Mouse (Mus musculus): ENCODE results near the gene Itm2b. TPM values are rescaled to one million over a fixed set of nuclear protein-coding genes. Genes with fewer than 3 reads are reported as not detected.

Itm2b gene
- polyA plus RNA-seq, 1 experiment, result 137 TPM

DNA sequence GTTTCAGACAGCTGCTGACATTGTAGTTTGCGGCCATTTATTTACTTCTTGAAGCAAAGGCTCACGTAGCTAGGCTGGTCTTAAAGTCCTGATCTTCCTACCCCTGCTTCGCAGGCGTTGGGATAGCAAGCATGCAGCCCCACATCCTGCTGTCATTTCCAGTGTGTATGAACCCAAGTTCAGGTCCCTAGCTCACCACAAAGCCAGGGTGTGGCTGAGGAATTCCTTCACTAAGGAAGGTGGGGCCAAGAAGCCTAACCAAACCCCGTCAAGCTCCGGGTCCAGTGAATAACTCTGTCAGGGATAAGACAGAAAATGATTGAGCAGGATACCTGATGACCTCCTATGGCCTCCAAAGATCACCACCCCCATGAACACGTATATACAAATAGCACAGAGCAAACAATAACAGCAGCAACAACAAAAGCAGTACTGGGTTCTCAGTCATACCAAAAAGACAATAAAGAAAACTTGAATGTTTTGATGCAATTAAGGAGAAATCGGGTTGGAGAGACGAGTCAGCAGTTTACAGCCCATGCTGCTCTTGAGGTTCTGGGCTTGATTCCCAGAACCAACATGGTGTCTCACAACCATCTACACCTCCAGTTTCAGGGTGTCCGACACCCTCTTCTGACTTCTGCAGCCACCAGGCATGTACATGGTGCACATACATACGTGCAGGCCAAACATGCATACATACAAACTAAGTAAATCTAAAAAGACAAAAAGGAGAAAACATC is 17.4 kb upstream of the Itm2b start:
- no peak for TF ChIP-seq GATA1 (IDR thresholded peaks at IDR 0.05; ENCODE audit: low read length)

DNA sequence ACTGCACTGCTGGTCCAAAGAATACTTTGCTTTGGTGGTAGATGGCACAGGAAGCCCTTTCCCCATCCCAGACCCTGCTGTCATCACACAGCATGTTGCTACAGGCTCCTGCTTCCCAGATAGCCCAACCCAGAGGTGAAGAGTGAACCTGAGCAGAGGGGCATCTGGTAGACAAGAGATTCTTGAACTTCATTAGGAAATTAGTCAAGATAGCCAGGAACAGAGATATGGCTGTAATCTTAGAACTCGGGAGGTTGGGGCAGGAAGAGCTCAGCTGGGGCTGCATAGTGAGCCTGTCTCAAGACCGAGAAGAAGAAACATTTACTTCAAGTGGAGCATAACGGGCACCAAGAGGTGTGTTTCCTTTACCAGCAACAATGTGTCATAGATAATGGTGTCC is 16.3 kb upstream of the Itm2b start:
- TF ChIP-seq GATA1 (IDR thresholded peaks at IDR 0.05; ENCODE audit: low read length), result no peak

DNA sequence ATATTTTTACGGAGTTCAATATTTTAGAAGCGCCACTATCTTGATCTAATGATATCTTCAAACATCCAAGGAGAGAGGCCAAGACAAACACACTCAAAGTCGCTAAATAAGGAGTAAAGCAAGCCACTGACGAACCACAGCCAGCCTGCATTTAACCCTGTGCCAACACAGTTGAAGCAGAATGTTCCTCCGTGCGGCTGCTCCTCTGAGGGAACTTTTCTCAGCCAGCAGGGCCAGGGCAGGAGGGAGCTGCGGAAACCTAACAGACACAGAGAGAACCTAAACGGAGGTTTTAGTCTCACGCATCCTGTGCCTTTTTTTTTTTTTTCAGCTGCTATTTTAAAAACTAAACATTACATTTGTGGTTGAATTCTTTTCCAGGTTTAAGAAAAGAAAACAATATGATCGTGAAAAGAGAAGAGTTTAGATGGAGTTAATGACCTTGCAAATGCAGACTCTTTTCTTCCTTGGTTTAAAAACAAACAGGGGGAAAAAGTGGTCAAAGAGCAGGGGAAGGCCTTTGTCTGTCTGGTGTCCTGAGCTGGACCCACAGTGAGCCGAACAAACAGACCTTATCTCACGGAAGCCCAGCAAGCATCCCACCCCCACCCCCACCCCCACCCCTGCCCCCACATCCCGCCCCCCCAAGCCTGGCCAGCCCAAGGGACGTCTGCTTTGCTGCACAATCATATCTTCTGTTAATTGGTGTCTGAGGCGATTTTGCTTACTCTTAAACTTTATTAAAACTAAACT is 15.0 kb upstream of the Itm2b start:
- TF ChIP-seq GATA1 (IDR thresholded peaks at IDR 0.05; ENCODE audit: low read length), result no peak

DNA sequence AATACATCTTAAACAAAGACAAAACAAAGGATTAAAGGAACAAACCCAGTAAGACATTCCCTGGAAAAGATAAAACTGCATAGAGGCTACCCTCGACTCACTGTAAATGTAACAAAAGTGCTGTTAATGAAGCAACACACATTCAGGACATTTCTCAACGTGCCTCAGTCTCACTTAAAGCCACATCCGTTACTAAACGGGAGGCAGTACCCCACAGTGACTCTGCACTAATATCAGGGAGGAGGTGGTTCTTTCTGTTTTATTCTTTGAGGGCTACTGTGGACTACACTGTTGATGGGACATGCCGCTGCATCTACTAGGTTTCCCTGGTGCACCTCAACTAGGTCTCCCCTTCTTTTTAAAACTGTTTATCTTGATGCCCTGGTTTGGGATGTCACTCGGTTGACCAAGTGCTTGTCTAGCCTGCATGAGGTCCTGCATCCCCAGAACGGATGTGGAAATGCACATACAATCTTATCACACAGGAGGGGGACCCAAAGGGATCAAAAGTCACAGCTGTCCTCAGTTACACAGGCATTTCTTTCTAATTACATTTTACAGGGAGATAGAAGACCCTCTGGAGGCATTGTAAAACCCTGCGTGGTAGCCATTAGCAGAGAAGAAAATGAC is 13.4 kb upstream of the Itm2b start:
- peak; percentile 48 for TF ChIP-seq GATA1 (IDR thresholded peaks at IDR 0.05; ENCODE audit: low read length)

DNA sequence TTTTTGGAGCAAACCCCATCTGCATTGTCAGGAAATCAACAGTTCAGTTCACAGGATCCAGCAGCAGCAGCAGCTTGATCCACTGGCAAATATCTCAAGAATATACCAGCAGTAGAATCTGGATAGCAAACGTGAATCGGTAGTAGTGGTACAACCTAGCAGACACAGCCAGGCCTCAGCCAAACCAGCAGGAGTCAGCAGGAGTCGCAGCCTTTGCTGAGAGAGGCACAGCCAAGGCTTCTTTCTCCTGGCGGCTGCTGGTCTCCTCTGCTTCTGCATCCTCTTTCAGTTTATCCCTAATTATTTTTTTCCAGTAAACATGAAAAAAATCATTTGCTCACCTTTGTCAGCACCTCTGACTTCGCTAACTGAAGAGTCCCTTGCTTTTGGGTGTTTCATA is 10.7 kb upstream of the Itm2b start:
- no peak for TF ChIP-seq GATA1 (IDR thresholded peaks at IDR 0.05; ENCODE audit: low read length)

DNA sequence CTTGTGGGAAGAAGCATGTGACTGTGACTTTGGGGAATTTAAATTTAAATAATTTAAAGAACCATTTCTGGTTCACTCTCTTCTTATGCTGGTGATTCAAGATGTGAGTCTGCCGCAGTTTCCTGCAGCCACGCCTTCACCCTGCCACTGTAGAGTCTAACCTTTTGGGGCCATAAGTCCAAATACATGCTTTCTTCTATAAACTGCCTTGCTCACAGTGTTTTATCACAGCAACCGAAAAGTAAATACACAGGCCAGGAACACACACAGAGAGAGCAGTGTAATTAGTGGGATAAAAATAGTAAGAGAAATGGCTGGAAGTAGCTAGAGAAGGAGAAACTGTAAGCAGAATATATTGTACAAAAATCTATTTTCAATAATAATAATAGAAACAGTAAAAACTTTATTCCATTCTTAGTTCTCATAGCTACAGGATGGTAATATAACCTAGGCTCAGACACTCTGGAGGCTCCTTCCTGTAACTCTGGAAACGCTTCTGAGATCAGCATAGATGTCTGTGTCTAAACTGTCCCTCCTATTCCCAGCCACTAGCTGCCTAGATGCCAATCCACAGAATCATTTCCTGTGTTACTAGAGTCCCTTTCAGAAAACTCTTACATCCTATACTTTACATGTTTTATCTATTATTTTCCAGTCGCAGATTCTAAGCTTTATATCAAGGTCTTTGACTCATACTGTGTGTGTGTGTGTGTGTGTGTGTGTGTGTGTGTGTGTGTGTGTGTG is 9.3 kb upstream of the Itm2b start:
- no peak for TF ChIP-seq GATA1 (IDR thresholded peaks at IDR 0.05; ENCODE audit: low read length)

DNA sequence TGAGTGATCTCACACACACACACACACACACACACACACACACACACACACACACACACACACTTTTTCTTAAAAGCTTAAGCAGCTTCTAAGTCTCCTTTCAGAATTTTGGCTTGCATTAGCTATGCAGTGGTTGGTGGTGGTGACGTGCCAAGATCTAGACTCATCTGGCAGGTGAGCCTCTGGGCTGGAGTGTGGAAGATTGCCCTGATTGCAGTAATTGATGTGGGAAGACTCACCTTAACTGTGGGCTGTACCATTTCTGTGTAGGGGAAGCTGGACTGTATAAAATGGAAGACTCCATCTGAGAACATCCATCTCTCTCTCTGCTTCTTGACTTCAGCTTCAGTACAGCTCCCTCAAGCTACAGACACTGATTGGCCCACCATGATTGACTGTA is 6.4 kb upstream of the Itm2b start:
- TF ChIP-seq GATA1 (IDR thresholded peaks at IDR 0.05; ENCODE audit: low read length), result no peak

DNA sequence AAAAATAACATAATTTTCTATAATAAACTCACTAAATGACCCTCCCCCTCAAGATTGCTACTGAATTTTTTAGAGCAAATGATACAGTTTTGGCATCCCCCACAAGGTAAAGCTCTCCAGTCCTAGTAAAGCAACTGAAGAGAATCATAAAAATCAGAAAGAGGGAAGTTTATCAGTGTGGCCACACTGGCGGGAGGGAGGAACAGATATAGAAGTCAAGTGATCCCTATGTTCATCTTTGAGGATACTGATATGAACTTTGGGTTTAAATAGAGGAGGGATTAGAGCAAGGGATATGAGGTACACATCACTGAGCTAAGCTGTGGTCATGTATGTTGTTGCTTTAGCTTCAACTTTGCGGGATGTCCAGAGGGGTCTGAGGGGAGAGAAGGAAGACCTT is 5.1 kb upstream of the Itm2b start:
- peak; percentile 40 for TF ChIP-seq GATA1 (IDR thresholded peaks at IDR 0.05; ENCODE audit: low read length)

DNA sequence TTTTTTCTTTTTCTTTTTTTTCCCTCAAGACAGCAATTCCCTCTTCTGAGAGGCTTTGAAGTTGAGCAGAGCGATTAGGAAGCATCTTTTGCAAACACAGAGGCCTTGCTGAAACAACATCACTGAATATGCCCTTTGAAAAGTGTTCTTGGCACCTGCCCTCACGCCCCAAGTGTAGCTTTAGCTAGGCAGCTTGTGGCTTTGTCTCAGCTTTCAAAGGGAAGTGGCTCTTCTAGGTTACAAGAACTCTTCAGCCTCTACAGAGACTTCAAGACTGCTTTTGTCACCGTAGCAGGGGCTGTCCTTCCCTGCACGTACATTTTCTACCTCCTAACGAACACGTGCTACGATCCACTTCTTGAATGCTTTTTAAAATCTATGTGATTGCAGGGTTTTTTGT is 4.0 kb upstream of the Itm2b start:
- no peak for TF ChIP-seq GATA1 (IDR thresholded peaks at IDR 0.05; ENCODE audit: low read length)

DNA sequence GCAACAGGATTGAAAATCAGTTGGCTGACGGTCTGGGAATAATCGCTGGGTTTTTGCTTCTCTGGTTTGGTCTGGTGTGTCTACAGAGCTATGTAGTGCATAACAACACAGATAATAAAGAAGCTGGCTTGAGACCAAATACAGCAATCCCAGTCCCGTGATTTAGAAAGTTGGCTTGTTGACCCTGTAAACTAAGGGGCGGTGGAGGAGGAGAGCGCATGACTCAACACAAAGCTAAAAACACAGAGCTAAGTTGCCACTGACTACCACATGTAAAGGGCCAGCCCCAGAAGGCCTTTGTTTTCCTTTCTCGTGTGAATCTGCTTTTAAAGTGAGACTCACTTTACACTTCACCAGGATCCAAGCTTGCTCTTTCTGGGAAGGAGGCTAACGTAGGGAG is 3.5 kb upstream of the Itm2b start:
- TF ChIP-seq GATA1 (IDR thresholded peaks at IDR 0.05; ENCODE audit: low read length), result no peak

DNA sequence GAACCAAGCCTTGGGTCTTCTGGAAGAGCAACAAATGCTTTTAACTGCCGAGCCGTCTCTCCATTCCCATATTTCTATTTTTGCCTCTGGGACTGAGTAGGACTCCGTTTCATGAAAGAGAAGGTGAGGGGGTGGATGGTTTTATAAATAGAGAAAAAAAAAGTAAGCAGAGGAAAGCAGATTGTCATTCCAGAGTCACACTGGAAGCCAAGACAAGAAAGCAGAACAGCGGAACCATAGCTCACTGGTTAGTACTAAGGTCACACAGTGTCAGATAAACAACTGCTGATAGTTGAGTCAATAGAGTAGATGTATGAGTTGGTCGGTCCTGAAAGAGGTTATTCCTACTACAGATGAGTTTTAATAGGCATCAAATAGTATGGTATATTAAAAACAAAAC is 1.4 kb upstream of the Itm2b start:
- no peak for TF ChIP-seq GATA1 (IDR thresholded peaks at IDR 0.05; ENCODE audit: low read length)

DNA sequence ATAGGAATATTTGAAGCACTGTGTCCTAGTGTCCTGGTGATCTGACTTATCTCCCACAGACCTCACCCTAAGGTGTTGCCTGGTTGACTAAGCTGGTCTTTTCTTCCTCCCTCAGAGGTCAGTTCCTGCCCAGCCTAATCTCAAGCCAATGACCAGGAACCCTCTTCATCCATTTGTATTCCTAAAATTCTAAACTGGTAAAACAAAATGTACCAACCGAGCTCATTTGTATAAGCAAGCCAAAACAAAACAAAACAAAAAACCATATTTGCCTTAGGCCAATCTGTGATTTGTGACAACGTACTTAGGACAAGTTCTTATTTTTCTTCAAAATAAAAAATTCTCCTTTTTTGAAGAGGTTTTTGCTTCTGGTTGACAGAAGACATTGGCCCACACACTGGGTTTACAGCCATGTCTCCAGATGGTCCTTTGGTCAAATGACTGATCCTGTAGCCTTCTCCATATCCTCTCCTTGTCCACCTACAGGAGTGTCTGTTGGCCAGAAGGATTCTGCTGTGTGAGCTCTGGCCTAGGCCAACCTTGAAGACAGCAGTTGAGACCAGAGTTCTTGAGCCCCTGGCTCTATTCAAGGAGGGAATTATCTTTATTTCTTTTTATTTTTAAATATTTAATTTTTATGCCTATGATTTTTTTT is 758 bp upstream of the Itm2b start:
- TF ChIP-seq GATA1 (IDR thresholded peaks at IDR 0.05; ENCODE audit: low read length), result no peak

DNA sequence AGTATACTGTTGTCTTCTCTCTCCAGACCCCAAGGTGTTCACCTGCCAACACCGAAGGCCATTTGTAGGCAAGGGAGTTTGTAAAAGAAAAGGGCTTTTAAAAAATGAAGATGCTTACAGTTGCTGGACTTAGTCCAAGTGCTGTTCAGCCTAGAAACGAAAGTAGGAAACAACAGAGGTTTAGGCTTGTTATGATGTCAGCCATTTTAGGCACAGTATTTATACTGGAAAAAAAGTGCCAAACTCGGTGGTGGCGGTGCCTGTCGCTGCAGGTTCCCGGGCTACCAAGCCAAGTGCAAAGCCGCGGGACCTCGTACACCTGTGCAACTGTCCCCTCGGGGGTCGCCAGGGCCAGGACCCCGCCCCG is 560 bp downstream of the Itm2b start:
- TF ChIP-seq GATA1 (IDR thresholded peaks at IDR 0.05; ENCODE audit: low read length), result no peak

DNA sequence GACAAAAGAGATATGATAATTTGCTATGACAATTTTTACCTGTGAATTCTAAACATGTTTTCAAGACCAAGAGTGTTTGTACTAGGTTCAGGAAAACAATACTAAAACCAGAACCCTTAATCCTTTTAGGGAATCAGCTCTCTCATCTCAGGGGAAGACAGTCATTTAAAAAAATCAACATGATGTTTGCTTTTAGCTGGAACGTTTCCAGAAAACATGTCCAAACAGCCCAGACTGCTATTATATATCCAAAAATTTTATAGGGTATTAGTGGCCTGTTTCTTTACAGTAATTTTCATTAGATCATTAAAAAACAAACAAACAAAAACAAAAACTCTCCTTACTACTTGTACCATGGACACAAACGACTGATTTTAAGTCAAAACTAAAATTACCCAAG is 1.3 kb downstream of the Itm2b start:
- no peak for TF ChIP-seq GATA1 (IDR thresholded peaks at IDR 0.05; ENCODE audit: low read length)

DNA sequence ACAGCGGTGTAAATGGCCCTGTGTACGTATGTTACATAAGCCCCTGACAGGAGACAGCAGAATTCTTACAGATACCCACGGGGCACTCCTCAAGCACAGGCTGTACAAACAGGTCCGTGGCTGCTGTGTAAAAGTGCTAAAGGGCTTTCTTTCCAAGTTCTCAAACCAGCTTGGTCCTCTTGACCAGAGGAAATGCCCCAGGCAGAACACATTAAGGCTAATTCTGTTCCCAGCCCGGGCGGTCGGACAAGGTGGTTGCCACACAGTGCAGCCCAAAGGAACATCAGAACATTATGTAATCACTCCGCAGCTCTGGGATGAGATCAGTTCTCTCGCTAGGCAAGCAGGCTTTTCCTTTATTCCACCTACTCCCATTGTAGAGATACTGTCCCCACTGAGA is 2.4 kb downstream of the Itm2b start:
- no peak for TF ChIP-seq GATA1 (IDR thresholded peaks at IDR 0.05; ENCODE audit: low read length)

DNA sequence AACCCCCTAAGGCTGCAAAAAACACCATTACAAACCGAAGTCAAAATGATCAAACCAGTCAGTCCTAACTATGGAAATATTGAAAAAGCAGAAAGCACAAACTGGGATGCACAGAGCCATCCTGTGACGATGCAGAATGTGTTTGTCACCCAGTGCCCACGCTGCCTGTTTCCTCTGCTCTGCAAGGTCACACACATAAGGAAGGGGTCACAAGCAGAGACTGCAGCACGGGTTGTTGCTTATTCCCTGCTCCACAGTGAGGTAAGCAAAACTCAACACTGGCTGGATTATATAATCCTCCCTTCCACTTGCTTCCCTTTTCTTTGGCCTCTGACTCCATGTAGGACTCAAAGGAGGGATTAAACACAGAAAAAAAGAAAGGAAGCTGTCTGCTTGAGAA is 3.5 kb downstream of the Itm2b start:
- no peak for TF ChIP-seq GATA1 (IDR thresholded peaks at IDR 0.05; ENCODE audit: low read length)
